Mouse (Mus musculus) heart, embryonic 16.5 days (tissue): ENCODE results near the gene Ssbp3. TPM values are rescaled to one million over a fixed set of nuclear protein-coding genes. Genes with fewer than 3 reads are reported as not detected.

Source experiments
- ATAC-seq: fragments of 200-750 bp; cut with Nextera tagmentation; replicated peaks from 2 replicates; pipeline ENCODE4 v1.8.0; 2017; ENCODE audit warnings: moderate number of reproducible peaks; ENCODE audit not compliant: insufficient read depth, low FRiP score; ENCODE audit errors: extremely low read depth
- H3K27ac ChIP-seq: fragments of 300-500 bp; sonication (generic); 2 replicates; pipeline ENCODE4 v1.5.1; 2014; ENCODE audit warnings: mild to moderate bottlenecking, low read length, control low read depth, moderate library complexity
- H3K27me3 ChIP-seq: fragments of 300-500 bp; sonication (generic); 2 replicates; pipeline ENCODE4 v1.6.1; 2014; ENCODE audit warnings: low read length, mixed read lengths; ENCODE audit not compliant: control insufficient read depth, insufficient read depth
- H3K36me3 ChIP-seq: fragments of 300-500 bp; sonication (generic); 2 replicates; pipeline ENCODE4 v1.6.1; 2014; ENCODE audit not compliant: control insufficient read depth, insufficient read depth
- H3K4me1 ChIP-seq: fragments of 300-500 bp; sonication (generic); 2 replicates; pipeline ENCODE4 v1.6.1; 2014; ENCODE audit warnings: low read length, mixed read lengths; ENCODE audit not compliant: control insufficient read depth, insufficient read depth
- H3K4me2 ChIP-seq: fragments of 300-500 bp; sonication (generic); 2 replicates; pipeline ENCODE4 v1.6.1; 2014; ENCODE audit warnings: low read depth, mild to moderate bottlenecking, control low read depth, low read length
- H3K4me3 ChIP-seq: fragments of 300-500 bp; sonication (generic); 2 replicates; pipeline ENCODE4 v1.5.1; 2014; ENCODE audit warnings: mild to moderate bottlenecking, control low read depth, low read length
- H3K9ac ChIP-seq: fragments of 300-500 bp; sonication (generic); 2 replicates; pipeline ENCODE4 v1.6.1; 2014; ENCODE audit warnings: low read length, control low read depth
- H3K9me3 ChIP-seq: fragments of 300-500 bp; sonication (generic); replicated peaks from 2 replicates; pipeline ENCODE4 v1.6.1; 2016; ENCODE audit warnings: low read length; ENCODE audit not compliant: control insufficient read depth
- WGBS: fragments of 180-500 bp; shearing (Covaris S2); extraction: QIAGEN DNeasy Blood & Tissue Kit; methylation state at CpG from one replicate; pipeline ENCODE4 v1.1.7; 2014; 5-methylcytosine and 5-hydroxymethylcytosine counted together
- polyA plus RNA-seq: library from polyadenylated mRNA; unstranded; fragments of >200 nt; fragmentation: Nextera tagmentation; extraction: Ambion mirVana; gene quantifications from 2 replicates; pipeline ENCODE4 v1.2.1, GENCODE M21; 2015

Ssbp3 gene
- polyA plus RNA-seq, 1 experiment from 2014 or later: 52.9 TPM

- H3K27me3 ChIP-seq: no peaks in the 10 kb centered on the region
- peaks cover 58% of the 10 kb centered on the region for H3K4me1 ChIP-seq
- no peaks in the 10 kb centered on the region for H3K36me3 ChIP-seq
- no peaks in the 10 kb centered on the region for H3K9me3 ChIP-seq
- H3K4me3 ChIP-seq: no peak overlapping the region
- H3K27ac ChIP-seq: no peak overlapping the region
- H3K9ac ChIP-seq: no peak overlapping the region
- ATAC-seq: no peak
- WGBS: 63% methylated on average over 3 of the region's 3 CpGs
- H3K4me2 ChIP-seq: no peak overlapping the region
These were observed 34.4 kb downstream of the Ssbp3 start for GRCm38 (mm10) chr4:106944898-106945297.

GRCm38 (mm10) chr4:106947741-106948140, 37.2 kb downstream of the Ssbp3 start:
- Histone ChIP-seq H3K9me3 (no peaks in the 10 kb centered on the region), H3K9ac (no peak overlapping the region), H3K27ac (no peak overlapping the region), H3K27me3 (no peaks in the 10 kb centered on the region), H3K4me2 (no peak overlapping the region), H3K4me1 (peaks cover 48% of the 10 kb centered on the region), H3K4me3 (no peak overlapping the region), H3K36me3 (no peaks in the 10 kb centered on the region)
- ATAC-seq: no peak
- 75% methylated on average over 3 of the region's 3 CpGs for WGBS

DNA sequence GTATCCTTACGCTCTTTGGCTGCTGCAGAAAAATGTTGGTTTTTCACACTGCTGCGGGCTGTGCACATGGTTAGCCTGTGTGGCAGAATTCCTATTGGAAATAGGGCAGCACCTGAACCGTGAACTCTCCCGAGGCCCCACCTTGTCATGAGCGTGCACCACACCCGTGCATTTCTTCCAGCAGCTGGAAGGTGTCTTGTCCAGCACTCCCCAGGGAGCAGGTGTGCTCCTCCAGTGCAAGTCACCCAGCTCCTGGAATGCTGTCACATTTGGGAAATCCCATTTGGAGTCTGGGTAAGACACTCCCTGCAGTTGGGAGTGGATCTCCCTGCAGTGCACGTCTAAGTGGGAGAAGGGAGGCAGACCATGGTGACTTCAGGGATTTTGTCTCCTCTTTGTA, 38.0 kb downstream of the Ssbp3 start:
- H3K36me3 ChIP-seq: no peaks in the 10 kb centered on the region
- 70% methylated on average over 7 of the region's 7 CpGs for WGBS
- H3K27me3 ChIP-seq: no peaks in the 10 kb centered on the region
- ATAC-seq: no peak
- H3K27ac ChIP-seq: 0 out of 2 replicates have a peak overlapping the region, but pooled peaks have one; percentile 3
- H3K9me3 ChIP-seq: no peaks in the 10 kb centered on the region
- H3K4me1 ChIP-seq: peaks cover 50% of the 10 kb centered on the region
- H3K9ac ChIP-seq: no peak overlapping the region
- H3K4me2 ChIP-seq: no peak overlapping the region
- H3K4me3 ChIP-seq: no peak overlapping the region

DNA sequence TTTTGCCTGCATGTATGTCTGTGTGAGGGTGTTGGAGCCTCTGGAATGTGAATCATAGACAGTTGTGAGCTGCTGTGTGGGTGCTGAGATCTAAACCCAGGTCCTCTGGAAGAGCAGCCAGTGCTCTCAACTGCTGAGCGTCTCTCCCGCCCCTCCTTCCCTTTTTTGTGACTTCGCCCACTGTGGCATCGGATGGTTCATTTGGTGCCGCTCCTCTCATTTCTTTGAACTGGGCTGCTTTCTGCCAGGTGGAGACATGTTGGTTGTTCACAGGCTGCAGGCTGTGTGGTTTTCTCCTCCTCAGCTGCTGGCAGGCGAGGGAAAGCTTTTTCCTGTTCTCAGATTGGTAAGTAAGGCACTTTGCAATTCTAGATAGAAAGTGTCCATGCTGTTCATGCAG, 38.7 kb downstream of the Ssbp3 start:
- H3K4me1 ChIP-seq: peaks cover 56% of the 10 kb centered on the region

GRCm38 (mm10) chr4:106950801-106951200, 40.3 kb downstream of the Ssbp3 start:
- Histone ChIP-seq H3K4me2 (no peak overlapping the region), H3K27me3 (no peaks in the 10 kb centered on the region), H3K4me3 (no peak overlapping the region), H3K27ac (no peak overlapping the region), H3K9me3 (no peaks in the 10 kb centered on the region), H3K36me3 (no peaks in the 10 kb centered on the region), H3K4me1 (peaks cover 58% of the 10 kb centered on the region), H3K9ac (no peak overlapping the region)
- no peak for ATAC-seq
- WGBS: 55% methylated on average over 4 of the region's 4 CpGs

More for the DNA sequence above, 38.7 kb downstream of the Ssbp3 start:
- 0 out of 2 replicates have a peak overlapping the region, but pooled peaks have one; percentile 13 for H3K27ac ChIP-seq
- no peak for ATAC-seq
- 0 out of 2 replicates have a peak overlapping the region, but pooled peaks have one; percentile 0 for H3K9ac ChIP-seq
- no peaks in the 10 kb centered on the region for H3K9me3 ChIP-seq
- no peak overlapping the region for H3K4me2 ChIP-seq
- no peaks in the 10 kb centered on the region for H3K27me3 ChIP-seq
- no peaks in the 10 kb centered on the region for H3K36me3 ChIP-seq
- WGBS: 67% methylated on average over 6 of the region's 6 CpGs
- no peak overlapping the region for H3K4me3 ChIP-seq

DNA sequence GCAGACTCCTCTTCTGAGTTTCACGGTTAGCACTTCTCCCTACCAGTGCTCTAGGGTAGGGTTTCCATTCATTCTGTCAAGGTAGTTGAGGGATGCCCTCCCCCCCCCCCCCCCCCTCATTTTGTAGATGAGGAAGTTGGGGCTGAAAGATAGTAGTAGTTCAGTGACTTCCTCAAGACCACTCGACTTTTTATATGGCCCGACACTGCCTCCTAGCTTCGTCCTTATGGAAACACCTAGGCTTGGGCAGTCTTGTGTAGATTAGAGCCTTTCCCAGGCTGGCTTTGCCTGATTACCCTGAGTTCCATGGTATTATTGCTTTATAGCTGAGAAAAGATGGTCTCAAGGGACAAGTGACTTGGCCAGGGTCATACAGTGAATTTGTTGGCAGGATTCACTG, 41.0 kb downstream of the Ssbp3 start:
- Histone ChIP-seq H3K36me3 (no peaks in the 10 kb centered on the region), H3K27me3 (no peaks in the 10 kb centered on the region), H3K4me1 (peaks cover 65% of the 10 kb centered on the region), H3K4me3 (no peak overlapping the region), H3K27ac (no peak overlapping the region), H3K9me3 (no peaks in the 10 kb centered on the region), H3K4me2 (no peak overlapping the region), H3K9ac (no peak overlapping the region)
- 56% methylated on average over 4 of the region's 4 CpGs for WGBS
- ATAC-seq: no peak

GRCm38 (mm10) chr4:106953221-106953620, 42.7 kb downstream of the Ssbp3 start:
- no peaks in the 10 kb centered on the region for H3K9me3 ChIP-seq
- H3K9ac ChIP-seq: no peak overlapping the region
- no peak for ATAC-seq
- H3K4me2 ChIP-seq: no peak overlapping the region
- H3K27me3 ChIP-seq: no peaks in the 10 kb centered on the region
- H3K4me1 ChIP-seq: peaks cover 67% of the 10 kb centered on the region
- H3K36me3 ChIP-seq: no peaks in the 10 kb centered on the region
- no peak overlapping the region for H3K4me3 ChIP-seq
- H3K27ac ChIP-seq: peak overlapping the region; percentile 75

- H3K27me3 ChIP-seq: no peaks in the 10 kb centered on the region
- H3K4me1 ChIP-seq: peaks cover 64% of the 10 kb centered on the region
- peak overlapping the region; percentile 37; the same call in 1 of the 2 replicates for H3K27ac ChIP-seq
- H3K4me3 ChIP-seq: no peak overlapping the region
- no peak for ATAC-seq
- no peak overlapping the region for H3K9ac ChIP-seq
- H3K36me3 ChIP-seq: no peaks in the 10 kb centered on the region
- H3K9me3 ChIP-seq: no peaks in the 10 kb centered on the region
- H3K4me2 ChIP-seq: no peak overlapping the region
- WGBS: 78% methylated on average over 5 of the region's 5 CpGs
These were observed 43.3 kb downstream of the Ssbp3 start for GRCm38 (mm10) chr4:106953760-106954159.

DNA sequence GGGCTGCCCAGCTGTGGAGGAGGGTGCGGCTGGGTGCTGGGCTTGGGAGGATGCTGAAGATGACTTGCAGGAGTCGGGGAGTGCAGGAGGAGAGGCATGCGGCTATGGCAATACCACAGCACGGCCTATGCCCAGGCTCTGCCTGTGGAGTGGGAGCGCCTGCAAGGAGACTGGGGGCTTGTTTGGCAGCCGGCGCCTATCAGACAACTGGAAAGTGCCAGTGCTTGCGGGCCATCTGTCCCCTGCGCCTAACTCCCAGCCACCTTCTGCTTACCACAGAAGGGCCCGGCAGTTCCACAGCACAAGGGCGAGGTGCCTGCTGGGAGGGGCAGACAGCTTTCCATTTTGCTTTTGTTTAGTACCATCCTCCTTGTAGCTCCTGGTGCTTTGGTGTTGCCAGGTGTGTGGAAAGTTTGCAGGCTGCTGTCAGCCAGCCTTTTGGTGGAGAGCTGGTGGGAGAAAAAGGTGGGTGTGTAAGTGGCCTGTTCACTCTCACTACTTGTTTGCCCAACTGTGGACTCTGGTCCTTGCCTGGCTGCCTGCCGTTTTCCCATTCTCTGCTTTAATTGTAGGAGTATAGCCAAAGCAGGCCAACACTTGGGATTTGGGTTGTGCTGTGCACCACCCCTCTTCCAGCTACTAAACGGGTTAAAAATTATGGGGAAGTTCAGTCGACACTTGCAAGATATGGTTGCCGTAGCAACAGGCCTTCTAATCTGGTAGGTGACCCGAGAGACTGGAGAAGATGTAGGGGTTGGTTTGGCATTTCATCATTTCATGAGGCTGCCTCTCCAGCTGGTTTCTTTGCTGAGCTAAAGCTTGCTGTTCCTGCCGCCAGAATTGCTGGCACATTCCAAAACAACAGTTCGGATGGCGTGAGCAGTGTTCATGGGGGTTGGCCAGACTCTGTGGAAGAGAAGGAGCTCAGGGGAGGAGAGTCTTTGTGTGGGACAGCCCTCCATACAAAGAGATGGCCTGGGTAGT, 45.5 kb downstream of the Ssbp3 start:
- peaks cover 52% of the 10 kb centered on the region for H3K4me1 ChIP-seq
- H3K4me3 ChIP-seq: no peak overlapping the region
- peak overlapping the region; percentile 58 for H3K27ac ChIP-seq
- no peaks in the 10 kb centered on the region for H3K27me3 ChIP-seq
- WGBS: 32% methylated on average over 19 of the region's 19 CpGs
- peak; percentile 52 for ATAC-seq
- peak overlapping the region; percentile 44 for H3K9ac ChIP-seq
- H3K36me3 ChIP-seq: no peaks in the 10 kb centered on the region
- H3K4me2 ChIP-seq: no peak overlapping the region; the same call in 1 of the 2 replicates
- no peaks in the 10 kb centered on the region for H3K9me3 ChIP-seq
